Mouse (Mus musculus) bone marrow macrophage, adult 2 months (primary cell): ENCODE results near the gene Ppp2r5a. TPM values are rescaled to one million over a fixed set of nuclear protein-coding genes. Genes with fewer than 3 reads are reported as not detected.

Experiments
- H3K27ac ChIP-seq: 2 replicates; pipeline ENCODE4 v1.5.1; 2012; ENCODE audit warnings: low read depth, low read length; ENCODE audit not compliant: insufficient read depth
- H3K4me1 ChIP-seq: 2 replicates; pipeline ENCODE4 v1.6.1; 2012; ENCODE audit warnings: low read length; ENCODE audit not compliant: control insufficient read depth, insufficient read depth
- H3K4me3 ChIP-seq: 2 replicates; pipeline ENCODE4 v1.5.1; 2012; ENCODE audit warnings: mild to moderate bottlenecking, low read length, moderate library complexity; ENCODE audit not compliant: insufficient read depth
- CTCF ChIP-seq: IDR thresholded peaks from 2 replicates; pipeline ENCODE4 v1.5.1; 2012; ENCODE audit warnings: low read depth, mild to moderate bottlenecking, low read length, moderate library complexity
- POLR2A ChIP-seq: IDR thresholded peaks from 2 replicates; pipeline ENCODE4 v1.6.1; 2012; ENCODE audit warnings: mild to moderate bottlenecking, low read depth, low read length, borderline replicate concordance
- polyA plus RNA-seq: library from polyadenylated mRNA; stranded (reverse); fragments of >200 nt; gene quantifications from 2 replicates; pipeline ENCODE4 v1.2.4, GENCODE M21; 2012; ENCODE audit not compliant: missing spikeins, insufficient read depth, insufficient read length

The Ppp2r5a gene
- polyA plus RNA-seq, 1 experiment, result 113 TPM

DNA sequence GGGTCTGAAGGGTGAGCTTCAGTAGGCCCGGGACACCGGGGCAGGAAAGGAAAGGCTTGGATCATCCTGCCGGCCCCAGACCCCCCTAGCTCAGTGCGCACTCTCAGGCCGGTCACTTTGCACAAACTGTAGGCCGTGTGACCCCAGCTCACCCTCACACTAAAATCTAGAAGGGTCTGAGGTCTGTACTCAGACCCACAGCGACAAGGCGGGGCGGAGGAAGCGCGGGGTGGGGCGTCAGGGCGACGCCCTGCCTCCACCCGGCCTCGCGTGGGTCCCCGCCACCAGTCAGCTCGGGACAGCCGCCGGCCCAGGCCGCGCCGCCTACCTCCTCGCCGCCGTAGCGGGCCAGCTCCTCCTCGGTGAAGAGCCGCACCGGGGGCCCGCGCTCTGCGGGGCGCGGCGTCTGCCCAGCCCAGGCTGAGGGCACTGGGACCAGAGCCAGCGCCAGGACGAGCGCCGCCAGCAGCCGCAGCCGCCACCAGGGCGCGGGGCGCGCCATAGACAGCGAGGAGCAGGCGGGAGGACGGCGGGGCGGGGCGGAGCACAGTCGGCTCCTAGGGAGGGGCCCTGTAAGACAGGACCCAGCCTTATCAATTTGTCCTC is 85.4 kb downstream of the Ppp2r5a start, which contains the start of gene Nenf:
Gene Nenf (minus strand): TSS at position 604 of the 606 bp plus-strand sequence.
- H3K27ac ChIP-seq, result 0 out of 2 replicates have a peak within 1 kb of the TSS, but pooled peaks have one; percentile 7
- TF ChIP-seq CTCF, result no peak
- no peak for TF ChIP-seq POLR2A
- H3K4me3 ChIP-seq, result peak within 1 kb of the TSS; percentile 64
- H3K4me1 ChIP-seq, result peaks cover 17% of the 10 kb centered on the region

DNA sequence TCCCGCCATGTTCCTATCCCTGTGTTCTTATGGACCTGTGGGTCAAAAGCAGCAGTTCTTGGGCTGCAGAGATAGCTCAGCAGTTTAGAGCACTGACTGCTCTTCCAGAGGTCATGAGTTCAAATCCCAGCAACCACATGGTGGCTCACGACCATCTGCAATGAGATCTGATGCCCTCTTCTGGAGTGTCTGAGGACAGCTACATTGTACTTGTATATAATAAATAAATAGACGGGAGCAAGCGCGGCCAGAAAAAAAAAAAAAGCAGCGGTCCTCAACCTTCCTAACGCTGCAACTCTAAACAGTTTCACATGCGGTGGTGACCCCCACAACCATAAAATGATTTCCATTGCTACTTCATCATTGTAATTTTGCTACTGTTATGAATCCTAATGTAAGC is 86.3 kb downstream of the Ppp2r5a start:
- no peak for TF ChIP-seq POLR2A
- no peak for TF ChIP-seq CTCF
- H3K27ac ChIP-seq, result no peak overlapping the region
- peaks cover 17% of the 10 kb centered on the region for H3K4me1 ChIP-seq
- H3K4me3 ChIP-seq, result peak overlapping the region; percentile 64; the same call in 1 of the 2 replicates

DNA sequence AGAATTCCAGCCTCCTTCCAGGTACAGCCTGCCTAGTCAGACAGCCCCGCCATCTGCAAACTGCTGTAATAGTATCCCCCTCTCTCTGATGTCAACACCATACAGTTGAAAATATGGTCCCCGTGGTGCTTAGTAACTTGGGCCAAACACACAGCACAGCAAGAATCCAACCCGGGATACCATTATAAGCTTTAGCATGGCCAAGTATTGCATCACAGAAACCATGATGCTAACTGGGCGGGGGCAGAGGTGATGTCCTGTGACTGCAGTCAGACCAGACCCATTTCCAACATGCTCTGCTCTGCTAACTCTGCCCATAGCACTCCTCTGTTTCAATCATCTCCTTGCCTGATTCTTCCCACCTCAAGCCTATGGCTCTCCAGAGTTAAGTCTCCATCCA is 89.1 kb downstream of the Ppp2r5a start:
- no peak overlapping the region for H3K4me3 ChIP-seq
- H3K27ac ChIP-seq, result no peak overlapping the region
- peaks cover 17% of the 10 kb centered on the region for H3K4me1 ChIP-seq
- no peak for TF ChIP-seq POLR2A
- TF ChIP-seq CTCF, result no peak

DNA sequence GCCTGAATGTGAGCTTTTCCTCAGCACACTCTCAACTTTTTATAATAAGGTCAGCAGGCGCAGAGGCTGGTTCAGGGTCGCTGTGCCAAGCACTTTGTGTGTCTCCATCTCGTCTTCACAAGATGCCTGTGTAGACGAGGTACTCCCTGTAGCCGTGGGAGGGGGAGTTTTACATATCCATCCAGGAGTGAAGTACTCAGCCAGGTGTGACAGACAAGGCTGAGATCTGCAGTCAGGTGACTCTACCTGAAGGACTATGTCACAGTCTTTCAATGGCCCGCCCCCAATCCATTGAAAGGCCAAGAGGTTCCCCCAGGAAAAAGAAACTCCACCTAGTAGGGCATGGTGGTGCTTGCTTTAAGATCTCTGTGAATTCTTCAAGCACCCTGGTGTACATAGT is 89.9 kb downstream of the Ppp2r5a start:
- Histone ChIP-seq H3K27ac (peak overlapping the region; percentile 71), H3K4me3 (peak overlapping the region; percentile 74), H3K4me1 (peaks cover 17% of the 10 kb centered on the region)
- no peak for TF ChIP-seq CTCF
- no peak for TF ChIP-seq POLR2A

DNA sequence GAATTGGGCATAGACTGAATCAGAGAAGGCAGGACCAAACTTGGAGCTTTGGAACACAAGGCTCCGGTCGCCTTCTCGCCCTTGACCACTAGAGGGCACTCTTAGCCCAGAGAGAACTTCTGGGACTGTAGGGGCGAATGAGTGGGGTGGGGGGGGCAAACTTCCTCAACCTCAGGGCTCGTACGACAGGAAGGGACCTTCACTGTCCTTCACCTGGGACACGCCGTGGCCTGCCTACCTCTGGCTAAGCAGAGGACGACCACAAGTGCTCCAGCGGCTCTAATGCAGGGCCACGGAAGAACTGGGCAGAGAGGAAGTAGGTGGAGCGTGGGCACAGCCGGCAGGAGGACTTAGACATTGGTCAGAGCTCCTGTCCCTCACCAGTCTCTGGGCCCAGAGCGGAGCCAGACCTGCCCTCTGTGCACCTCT is 90.5 kb downstream of the Ppp2r5a start:
- TF ChIP-seq POLR2A, result 0 out of 2 replicates have a peak, but pooled peaks have one; percentile 11
- peak; percentile 99 for TF ChIP-seq CTCF
- Histone ChIP-seq H3K4me3 (peak overlapping the region; percentile 74), H3K4me1 (peaks cover 17% of the 10 kb centered on the region), H3K27ac (peak overlapping the region; percentile 71)

DNA sequence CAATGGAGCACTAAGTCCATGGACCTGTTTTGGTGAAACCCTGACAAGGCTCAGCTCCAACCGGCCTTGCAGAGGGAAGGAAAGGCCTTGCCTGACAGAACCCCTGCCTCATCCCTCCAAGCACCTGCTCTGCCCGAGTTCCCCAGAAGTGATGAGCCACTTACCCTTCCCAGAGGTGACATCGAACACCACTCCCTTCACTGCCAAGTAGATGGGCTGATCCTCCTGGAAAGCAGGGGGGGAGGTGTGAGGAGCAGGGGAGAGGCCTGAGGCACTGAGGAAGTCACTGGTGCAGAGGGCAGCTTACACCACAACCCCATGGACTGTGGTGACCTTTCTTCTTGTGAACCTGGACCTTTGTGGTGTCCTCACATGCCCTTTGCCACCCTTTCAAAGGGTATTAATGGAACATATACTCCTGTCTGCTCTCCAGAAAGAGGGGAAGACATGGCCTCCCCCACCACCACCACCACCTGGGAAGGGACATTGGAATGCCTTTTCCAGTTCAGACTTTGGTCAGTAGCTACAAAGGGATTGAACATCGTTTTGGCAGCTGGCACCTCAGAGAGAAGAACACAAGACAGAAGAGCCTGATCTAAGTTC is 91.7 kb downstream of the Ppp2r5a start:
- peaks cover 14% of the 10 kb centered on the region for H3K4me1 ChIP-seq
- H3K27ac ChIP-seq, result no peak overlapping the region
- TF ChIP-seq CTCF, result no peak
- no peak for TF ChIP-seq POLR2A
- H3K4me3 ChIP-seq, result no peak overlapping the region

DNA sequence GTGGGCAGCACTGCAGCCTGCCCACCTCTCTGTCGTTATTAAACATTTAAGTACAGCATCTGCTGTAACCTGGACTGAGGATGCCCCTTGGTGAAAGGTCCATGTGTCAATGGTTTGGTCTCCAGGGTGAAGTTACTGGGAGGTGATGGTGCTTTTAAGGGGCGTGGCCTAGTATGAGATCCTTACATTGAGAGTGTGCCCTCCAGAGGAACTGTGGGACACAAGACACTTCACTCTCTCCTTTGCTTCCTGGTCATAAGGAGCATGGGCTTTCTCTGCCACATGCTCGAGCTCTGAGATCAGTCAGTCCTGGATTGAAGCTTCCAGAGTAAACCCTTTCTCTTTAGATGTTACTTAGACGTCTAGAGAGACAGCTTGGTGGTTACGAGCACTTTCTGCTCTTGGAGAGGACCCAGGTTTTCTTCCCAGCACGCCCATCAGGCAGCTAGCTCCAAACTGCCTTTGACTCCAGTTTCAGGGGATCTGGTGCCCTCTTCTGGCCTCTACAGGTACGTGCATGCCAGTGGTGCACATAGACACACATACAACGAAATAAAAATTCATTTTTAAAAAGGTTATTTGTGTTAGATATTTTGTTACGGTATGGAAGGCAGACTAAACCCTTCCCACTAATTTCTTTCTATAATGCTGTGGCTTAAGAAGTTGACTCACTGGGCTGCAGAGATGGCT is 95.2 kb downstream of the Ppp2r5a start:
- Histone ChIP-seq H3K4me1 (peaks cover 2% of the 10 kb centered on the region; the same call in 1 of the 2 replicates), H3K4me3 (no peak overlapping the region), H3K27ac (no peak overlapping the region)
- TF ChIP-seq CTCF (peak; percentile 33; the same call in 1 of the 2 replicates), POLR2A (no peak)

DNA sequence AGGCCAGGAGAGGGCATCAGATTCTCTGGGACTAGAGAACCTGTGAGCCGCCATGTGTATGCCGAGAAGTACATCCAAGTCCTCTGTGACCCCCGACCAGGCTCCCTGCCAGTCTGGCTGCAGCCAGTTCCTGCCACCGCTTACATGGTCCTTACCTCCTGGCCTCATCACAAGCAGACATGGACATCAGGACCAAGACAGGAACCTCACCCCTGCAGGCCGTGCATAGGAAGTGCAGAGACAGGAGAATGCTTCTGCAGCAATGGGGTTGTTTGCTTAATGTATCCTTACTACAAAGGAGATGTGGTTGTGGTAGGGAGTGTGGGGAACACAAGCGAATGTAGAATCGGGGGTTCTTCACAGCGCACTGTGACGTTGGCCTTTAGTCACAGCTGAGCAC is 96.8 kb downstream of the Ppp2r5a start:
- H3K27ac ChIP-seq, result no peak overlapping the region
- H3K4me1 ChIP-seq, result peaks cover 2% of the 10 kb centered on the region; the same call in 1 of the 2 replicates
- H3K4me3 ChIP-seq, result no peak overlapping the region
- no peak for TF ChIP-seq CTCF

DNA sequence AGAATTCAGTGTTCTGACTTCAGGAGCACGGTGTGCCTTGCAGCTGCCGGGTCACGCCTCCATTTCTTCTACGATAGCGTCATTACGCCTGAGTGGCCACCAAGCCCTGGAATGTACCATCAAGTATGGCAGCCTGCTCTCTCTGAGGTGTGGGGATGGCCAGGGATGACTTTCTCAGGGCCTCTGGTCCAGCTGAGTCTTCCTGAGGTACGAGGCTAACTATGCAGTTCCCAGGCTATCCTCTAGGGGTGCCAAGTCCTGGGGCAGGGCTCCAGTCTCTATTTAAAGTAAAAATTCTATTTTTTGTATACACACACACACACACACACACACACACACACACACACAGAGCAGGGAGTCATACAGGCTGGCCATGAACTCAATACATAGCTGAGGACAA is 97.5 kb downstream of the Ppp2r5a start:
- H3K4me1 ChIP-seq, result peaks cover 2% of the 10 kb centered on the region; the same call in 1 of the 2 replicates
- H3K27ac ChIP-seq, result no peak overlapping the region
- TF ChIP-seq POLR2A (no peak), CTCF (no peak)
- H3K4me3 ChIP-seq, result no peak overlapping the region

DNA sequence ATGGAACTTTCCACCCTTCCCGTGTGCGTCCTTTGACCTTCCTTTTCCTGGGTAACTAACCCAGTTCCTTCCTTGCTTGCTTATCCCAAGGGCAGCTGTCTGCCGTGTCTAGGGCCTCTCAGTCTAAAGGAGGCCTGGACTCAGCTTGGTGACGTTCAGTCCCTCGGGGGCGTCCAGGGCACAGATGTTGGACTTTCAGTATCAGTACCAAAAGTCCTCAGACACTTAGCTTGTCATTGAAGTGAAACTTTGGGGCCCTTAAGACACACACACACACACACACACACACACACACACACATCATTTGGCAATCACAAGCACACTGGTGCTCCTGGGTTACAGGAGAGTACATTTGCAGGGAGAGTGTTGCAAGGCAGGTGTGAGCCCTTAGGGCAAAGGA is 98.9 kb downstream of the Ppp2r5a start:
- Histone ChIP-seq H3K27ac (no peak overlapping the region), H3K4me3 (no peak overlapping the region), H3K4me1 (peaks cover 2% of the 10 kb centered on the region; the same call in 1 of the 2 replicates)
- TF ChIP-seq CTCF (no peak), POLR2A (no peak)
